Comparison of ENCODE assay signal across 24 mouse cellular contexts in genomic region chr6:134855926-134856325, GRCm38 (mm10).
"Had no signal": no experiment of that assay in that cellular context is flagged by ENCODE, and none has a peak within 500 bp of the region (broad histone marks: within the 10 kb centered on the region; RNA-seq: fewer than 3 reads in every experiment).

No protein-coding gene starts in this region.

- H3K4me1 ChIP-seq: intestine, embryonic 15.5 days had no signal

- H3K27ac ChIP-seq: gastrocnemius, adult 2 months; heart, embryonic 10.5 days; hindbrain, embryonic 10.5 days; hindbrain, embryonic 12.5 days; hindbrain, embryonic 14.5 days; intestine, embryonic 15.5 days; layer of hippocampus, adult 2 months; left cerebral cortex, adult 2 months; limb, embryonic 10.5 days; limb, embryonic 12.5 days; liver, embryonic 13.5 days; liver, embryonic 15.5 days had no signal

- H3K9me3 ChIP-seq: heart, embryonic 10.5 days; heart, embryonic 12.5 days; hindbrain, embryonic 10.5 days; hindbrain, embryonic 12.5 days; intestine, embryonic 15.5 days; limb, embryonic 10.5 days; limb, embryonic 12.5 days; liver, embryonic 13.5 days; liver, embryonic 15.5 days had no signal

- H3K9ac ChIP-seq: heart, embryonic 12.5 days; hindbrain, embryonic 12.5 days; hindbrain, embryonic 14.5 days; intestine, embryonic 15.5 days; limb, embryonic 12.5 days; liver, embryonic 13.5 days; liver, embryonic 15.5 days; liver, postnatal 0 days had no signal

- ATAC-seq: hindbrain, embryonic 16.5 days; inflammation-experienced regulatory T-cells, adult 6 months; intestine, embryonic 15.5 days; intestine, postnatal 0 days; liver, postnatal 0 days had no signal

- H3K4me3 ChIP-seq: gastrocnemius, adult 2 months; heart, embryonic 10.5 days; heart, embryonic 12.5 days; hindbrain, embryonic 10.5 days; hindbrain, embryonic 12.5 days; intestine, embryonic 15.5 days; layer of hippocampus, adult 2 months; left cerebral cortex, adult 2 months; limb, embryonic 10.5 days; limb, embryonic 12.5 days; liver, embryonic 13.5 days; liver, embryonic 15.5 days had no signal

- H3K36me3 ChIP-seq: heart, embryonic 10.5 days; hindbrain, embryonic 10.5 days; limb, embryonic 10.5 days had no signal

- H3K4me2 ChIP-seq: heart, embryonic 12.5 days; hindbrain, embryonic 12.5 days; hindbrain, embryonic 14.5 days; intestine, embryonic 15.5 days; limb, embryonic 12.5 days; liver, embryonic 11.5 days; liver, embryonic 13.5 days; liver, embryonic 15.5 days had no signal

- H3K27me3 ChIP-seq: heart, embryonic 12.5 days; hindbrain, embryonic 12.5 days; intestine, embryonic 15.5 days; limb, embryonic 12.5 days; liver, embryonic 13.5 days; liver, embryonic 15.5 days had no signal

- DNase-seq: gastrocnemius, adult 2 months; gastrocnemius, postnatal 10 days; gastrocnemius, postnatal 25 days; heart, adult 18-20 months; heart, postnatal 10 days; heart, postnatal 4 days; liver; liver, embryonic 13.5 days; liver, postnatal 0 days had no signal
